Mouse (Mus musculus): ENCODE data around the gene Sars. TPM values are rescaled to one million over a fixed set of nuclear protein-coding genes. Genes with fewer than 3 reads are reported as not detected.

The Sars gene
- total RNA-seq (2021) (10 to 100 TPM; 69.4 to 83.4 TPM), polyA plus RNA-seq (2012; rRNA removed) (24.1 and 34.4 TPM in 2 replicates)
- long read RNA-seq, transcript Sars-201 (11 exons, 3,570 nt), result major isoform, 58 of 71 reads
- long read RNA-seq, partial matches to known transcripts, result 9 of 71 reads
- long read RNA-seq, other reads (novel, unspliced or antisense), result 1 of 71 reads

DNA sequence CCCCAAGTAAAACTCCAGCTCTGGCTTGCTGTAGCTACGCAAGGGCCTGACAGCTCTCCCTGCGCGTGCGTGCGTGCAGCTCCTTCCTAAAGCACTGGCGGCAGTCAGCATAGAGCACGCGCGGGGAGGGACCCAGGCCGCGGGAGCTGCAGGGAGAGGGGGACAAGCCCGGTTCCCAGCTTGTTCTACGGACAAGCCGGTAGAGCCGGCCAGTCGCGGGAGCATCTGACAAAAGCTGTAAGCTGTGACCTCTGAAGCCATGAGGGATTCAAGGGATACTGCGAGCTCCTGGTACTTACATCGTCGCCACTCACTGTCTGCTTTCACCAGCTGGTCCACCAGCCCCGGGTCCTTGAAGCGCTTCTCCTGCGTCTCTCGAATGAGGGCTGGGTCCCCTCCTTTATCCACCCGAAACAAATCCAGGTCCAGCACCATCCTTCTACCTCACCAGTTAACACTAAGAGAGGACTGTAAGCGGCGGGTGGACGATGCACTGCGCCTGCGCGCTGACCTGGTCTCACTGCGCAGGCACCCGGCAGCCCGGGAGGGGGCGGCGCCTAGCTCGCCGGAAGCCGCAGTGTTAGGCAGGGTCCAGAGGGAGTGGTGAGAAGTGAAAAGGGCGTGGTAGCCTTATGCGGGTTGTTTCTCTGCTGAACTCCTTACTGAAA lies at the start of gene Sars:
Gene Sars, minus strand, starts transcription at position 512 of the 668 bp plus-strand sequence.
- TF ChIP-seq POLR2A (IDR thresholded peaks at IDR 0.05; ENCODE audit: insufficient read depth, low read depth, low read length) (peak; percentile 87; the same call in 1 of the 2 replicates), EP300 (IDR thresholded peaks at IDR 0.05; ENCODE audit: insufficient read depth, low read depth, low read length) (0 out of 2 replicates have a peak, but pooled peaks have one; percentile 7), CTCF (IDR thresholded peaks at IDR 0.05) (peak; percentile 78)
- Histone ChIP-seq H3K4me3 (peak within 1 kb of the TSS; percentile 95), H3K27ac (peak within 1 kb of the TSS; percentile 89), H3K4me1 (ENCODE audit: control insufficient read depth, insufficient read depth, low read length) (peaks cover 3% of the 10 kb centered on the region; the same call in 1 of the 2 replicates), H3K27me3 (ENCODE audit: control insufficient read depth, insufficient read depth, low read length) (no peaks in the 10 kb centered on the region), H3K9ac (ENCODE audit: low read depth, low read length) (peak within 1 kb of the TSS; percentile 65), H3K36me3 (ENCODE audit: control insufficient read depth, insufficient read depth, low read length) (peaks cover 8% of the 10 kb centered on the region; the same call in 1 of the 2 replicates), H3K79me2 (replicated peaks; ENCODE audit: control insufficient read depth, insufficient read depth, low read length) (peaks cover 1% of the 10 kb centered on the region)
- intact Hi-C loops (cut with DNase I), result loop anchor here (5.0 to 10.0 kb wide), 3 partner anchors 117 to 233 kb away; partner anchors contain the start of genes Atxn7l2, Clcc1 and Tmem167b
- under 1% methylated on average over 41 of the region's 41 CpGs for WGBS
- DNase-seq, result peak; percentile 92 to 94

DNA sequence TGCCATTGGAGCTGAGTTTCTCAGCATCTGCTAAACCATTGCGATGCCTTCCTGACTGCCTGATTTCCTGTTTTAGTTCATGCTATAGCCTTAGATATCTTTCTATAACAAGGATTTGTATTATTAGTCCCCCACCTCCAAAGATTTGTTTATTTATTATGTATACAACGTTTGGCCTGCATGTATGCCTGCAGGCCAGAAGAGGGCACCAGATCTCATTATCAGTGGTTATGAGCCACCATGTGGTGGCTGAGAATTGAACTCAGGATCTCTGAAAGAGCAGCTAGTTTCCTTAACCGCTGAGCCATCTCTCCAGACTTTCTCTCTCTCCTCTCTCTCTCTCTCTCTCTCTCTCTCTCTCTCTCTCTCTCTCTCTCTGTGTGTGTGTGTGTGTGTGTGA lies 45.0 kb upstream of the Sars start:
- Histone ChIP-seq H3K4me3 (no peak overlapping the region), H3K36me3 (ENCODE audit: control insufficient read depth, insufficient read depth, low read length) (no peaks in the 10 kb centered on the region), H3K4me1 (ENCODE audit: control insufficient read depth, insufficient read depth, low read length) (no peaks in the 10 kb centered on the region), H3K79me2 (replicated peaks; ENCODE audit: control insufficient read depth, insufficient read depth, low read length) (no peaks in the 10 kb centered on the region), H3K9ac (ENCODE audit: low read depth, low read length) (no peak overlapping the region), H3K27ac (no peak overlapping the region), H3K27me3 (ENCODE audit: control insufficient read depth, insufficient read depth, low read length) (no peaks in the 10 kb centered on the region)
- DNase-seq, result no peak
- 29% methylated on average over 3 of the region's 3 CpGs for WGBS
- intact Hi-C loops (cut with DNase I), result no loop called here
- TF ChIP-seq CTCF (IDR thresholded peaks at IDR 0.05) (peak; percentile 60), EP300 (IDR thresholded peaks at IDR 0.05; ENCODE audit: insufficient read depth, low read depth, low read length) (no peak)

DNA sequence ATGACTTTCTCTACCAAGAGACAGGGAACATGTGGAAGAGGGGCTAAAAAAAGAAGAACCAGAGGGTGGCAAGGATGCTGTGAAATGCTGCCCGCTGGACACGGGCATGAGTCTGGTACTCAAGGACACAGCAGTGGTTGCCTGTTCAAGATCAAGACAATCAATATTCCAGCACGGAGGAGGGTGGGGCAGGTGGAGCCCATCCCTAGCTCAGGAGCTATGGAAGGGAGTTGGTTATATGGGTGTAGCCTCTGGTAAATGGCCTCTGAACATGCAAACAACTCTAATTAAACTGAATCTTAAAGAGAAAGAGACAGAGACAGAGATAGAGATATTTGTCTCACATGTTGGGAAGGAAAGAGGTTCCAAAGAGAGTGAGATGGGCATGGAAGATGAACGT lies 39.7 kb upstream of the Sars start:
- WGBS, result 90% methylated on average over 4 of the region's 4 CpGs
- TF ChIP-seq EP300 (IDR thresholded peaks at IDR 0.05; ENCODE audit: insufficient read depth, low read depth, low read length) (no peak), CTCF (IDR thresholded peaks at IDR 0.05) (no peak), POLR2A (IDR thresholded peaks at IDR 0.05; ENCODE audit: insufficient read depth, low read depth, low read length) (no peak)

DNA sequence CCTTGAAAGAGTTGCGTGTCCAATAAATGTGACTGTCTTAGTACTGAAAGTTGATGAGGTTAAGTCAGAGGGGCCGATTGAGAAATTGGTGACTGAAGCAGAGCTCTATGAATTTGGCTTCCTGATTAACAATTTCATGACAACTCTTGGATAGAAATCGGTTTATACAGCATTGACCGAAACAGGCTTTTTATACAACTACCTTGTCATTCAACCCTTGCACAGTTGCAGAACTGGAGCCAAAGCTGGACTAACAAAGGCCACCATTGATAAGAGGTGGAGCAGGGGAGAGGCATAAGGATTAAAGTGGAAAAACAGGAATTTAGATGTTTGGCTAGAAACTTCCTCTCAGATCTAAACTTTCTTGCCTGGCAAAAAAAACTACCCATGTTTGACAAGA lies 33.8 kb upstream of the Sars start:
- WGBS, result 75% methylated on average over 4 of the region's 4 CpGs
- Histone ChIP-seq H3K9ac (ENCODE audit: low read depth, low read length) (no peak overlapping the region), H3K27me3 (ENCODE audit: control insufficient read depth, insufficient read depth, low read length) (no peaks in the 10 kb centered on the region), H3K4me1 (ENCODE audit: control insufficient read depth, insufficient read depth, low read length) (no peaks in the 10 kb centered on the region), H3K36me3 (ENCODE audit: control insufficient read depth, insufficient read depth, low read length) (no peaks in the 10 kb centered on the region), H3K4me3 (no peak overlapping the region), H3K27ac (no peak overlapping the region), H3K79me2 (replicated peaks; ENCODE audit: control insufficient read depth, insufficient read depth, low read length) (no peaks in the 10 kb centered on the region)
- no peak for DNase-seq
- TF ChIP-seq EP300 (IDR thresholded peaks at IDR 0.05; ENCODE audit: insufficient read depth, low read depth, low read length) (no peak), POLR2A (IDR thresholded peaks at IDR 0.05; ENCODE audit: insufficient read depth, low read depth, low read length) (no peak), CTCF (IDR thresholded peaks at IDR 0.05) (no peak)
- intact Hi-C loops (cut with DNase I), result no loop called here

More for the DNA sequence above, 39.7 kb upstream of the Sars start:
- DNase-seq, result no peak
- H3K9ac ChIP-seq (ENCODE audit: low read depth, low read length), result no peak overlapping the region
- H3K4me1 ChIP-seq (ENCODE audit: control insufficient read depth, insufficient read depth, low read length), result no peaks in the 10 kb centered on the region
- H3K36me3 ChIP-seq (ENCODE audit: control insufficient read depth, insufficient read depth, low read length), result no peaks in the 10 kb centered on the region
- no peaks in the 10 kb centered on the region for H3K27me3 ChIP-seq (ENCODE audit: control insufficient read depth, insufficient read depth, low read length)
- H3K79me2 ChIP-seq (replicated peaks; ENCODE audit: control insufficient read depth, insufficient read depth, low read length), result no peaks in the 10 kb centered on the region
- intact Hi-C loops (cut with DNase I), result no loop called here
- H3K4me3 ChIP-seq, result no peak overlapping the region
- no peak overlapping the region for H3K27ac ChIP-seq

DNA sequence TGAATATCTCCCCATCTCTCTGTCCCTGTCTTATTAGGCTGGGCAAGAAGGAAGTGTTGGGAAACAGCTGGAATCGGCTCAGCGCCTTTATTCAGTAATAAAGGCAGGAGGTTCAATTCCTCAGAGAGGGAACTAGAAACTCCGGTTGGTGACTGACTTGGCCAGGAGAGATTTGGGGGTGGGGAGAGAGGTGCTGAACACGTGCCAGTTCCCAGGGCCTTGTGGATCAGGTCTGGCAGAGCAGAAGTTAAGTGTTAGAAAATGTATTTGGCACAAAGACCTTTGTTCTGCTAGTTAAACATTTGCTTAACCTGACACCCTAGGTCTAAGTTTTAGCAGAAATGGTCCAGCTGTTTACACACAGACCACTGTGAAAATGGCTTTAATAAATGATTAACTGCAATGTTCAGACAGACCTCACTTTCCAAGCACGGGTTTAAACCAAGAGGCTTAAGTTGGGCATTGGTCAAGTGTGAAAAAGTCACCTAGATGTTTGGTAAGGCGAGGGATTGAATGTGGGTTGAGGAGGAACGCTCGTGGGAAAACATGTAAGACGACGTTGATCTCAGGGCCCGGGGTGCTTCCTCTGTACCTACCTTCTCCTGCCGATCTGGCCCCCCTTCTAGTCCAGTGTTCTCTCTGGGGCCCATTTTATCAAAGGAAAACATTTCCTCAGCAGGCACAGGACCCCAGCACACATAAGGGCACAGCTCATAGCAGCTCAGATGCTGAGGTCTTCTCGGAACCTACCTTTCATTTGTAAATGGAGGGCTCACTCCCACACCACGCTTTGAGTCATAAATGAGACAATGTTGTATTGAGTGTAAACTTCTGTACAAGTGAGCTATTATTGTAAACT lies 32.0 kb upstream of the Sars start:
- no peaks in the 10 kb centered on the region for H3K36me3 ChIP-seq (ENCODE audit: control insufficient read depth, insufficient read depth, low read length)
- H3K9ac ChIP-seq (ENCODE audit: low read depth, low read length), result no peak overlapping the region
- no peak for TF ChIP-seq POLR2A (IDR thresholded peaks at IDR 0.05; ENCODE audit: insufficient read depth, low read depth, low read length)
- no peak for TF ChIP-seq EP300 (IDR thresholded peaks at IDR 0.05; ENCODE audit: insufficient read depth, low read depth, low read length)
- no peak for TF ChIP-seq CTCF (IDR thresholded peaks at IDR 0.05)
- 61% methylated on average over 14 of the region's 14 CpGs for WGBS
- H3K4me1 ChIP-seq (ENCODE audit: control insufficient read depth, insufficient read depth, low read length), result no peaks in the 10 kb centered on the region
- H3K27me3 ChIP-seq (ENCODE audit: control insufficient read depth, insufficient read depth, low read length), result no peaks in the 10 kb centered on the region
- no peaks in the 10 kb centered on the region for H3K79me2 ChIP-seq (replicated peaks; ENCODE audit: control insufficient read depth, insufficient read depth, low read length)
- H3K4me3 ChIP-seq, result no peak overlapping the region
- H3K27ac ChIP-seq, result no peak overlapping the region
- peak in 1 of 2 experiments; percentile 15 for DNase-seq
- intact Hi-C loops (cut with DNase I), result no loop called here
